Mouse (Mus musculus) testis, adult 2 months (tissue): ENCODE results near the gene H2-Eb1.

Experiments used
- CTCF ChIP-seq: fragments of 200-500 bp; IDR thresholded peaks from 2 replicates; pipeline ENCODE4 v1.5.1; 2012; ENCODE audit warnings: low read depth, mild to moderate bottlenecking, inconsistent platforms, low read length, moderate library complexity; ENCODE audit not compliant: control insufficient read depth, insufficient read depth, insufficient replicate concordance
- POLR2A ChIP-seq: fragments of 200-500 bp; IDR thresholded peaks from 2 replicates; pipeline ENCODE4 v1.6.1; 2012; ENCODE audit warnings: low read depth, mild to moderate bottlenecking, inconsistent platforms, low read length, moderate library complexity; ENCODE audit not compliant: control insufficient read depth

DNA sequence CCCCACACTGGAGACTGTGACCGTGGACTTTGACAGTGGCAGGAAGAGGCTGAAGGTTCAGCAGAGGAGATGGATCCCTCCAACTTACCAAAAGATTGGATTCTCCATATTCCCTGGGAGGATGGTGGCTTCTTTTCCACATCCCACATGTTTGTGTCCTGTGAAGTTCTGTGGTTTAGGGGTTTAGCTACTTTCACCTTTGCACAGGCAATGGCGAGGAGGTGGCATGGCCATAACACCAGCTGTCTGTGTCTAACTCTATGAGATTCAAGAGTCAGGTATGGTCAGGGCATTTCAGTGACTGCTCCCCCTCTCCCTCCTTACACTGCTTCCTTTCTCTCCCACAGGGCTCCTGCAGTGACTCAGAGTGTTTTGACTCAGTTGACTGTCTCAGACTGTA lies 36.9 kb upstream of the H2-Eb1 start:
- TF ChIP-seq CTCF = no peak
- no peak for TF ChIP-seq POLR2A
